Mouse (Mus musculus) embryonic fibroblast, embryonic 13.5 days (primary cell): ENCODE results near the gene Fblim1. TPM values are rescaled to one million over a fixed set of nuclear protein-coding genes. Genes with fewer than 3 reads are reported as not detected.

ENCODE experiments used
- H3K27ac ChIP-seq: 2 replicates; pipeline ENCODE4 v1.5.1; 2012; ENCODE audit warnings: low read length, control low read depth, inconsistent platforms; ENCODE audit not compliant: insufficient read depth
- H3K4me1 ChIP-seq: 2 replicates; pipeline ENCODE4 v1.6.1; 2011; ENCODE audit warnings: low read length; ENCODE audit not compliant: control insufficient read depth, insufficient read depth
- H3K4me3 ChIP-seq: 2 replicates; pipeline ENCODE4 v1.5.1; 2011; ENCODE audit warnings: mild to moderate bottlenecking, control low read depth, low read length; ENCODE audit not compliant: insufficient read depth
- CTCF ChIP-seq: IDR thresholded peaks from 2 replicates; pipeline ENCODE4 v1.5.1; 2011; ENCODE audit warnings: mild to moderate bottlenecking, control low read depth, low read length, moderate library complexity, borderline replicate concordance; ENCODE audit not compliant: insufficient read depth
- POLR2A ChIP-seq: IDR thresholded peaks from 2 replicates; pipeline ENCODE4 v1.6.1; 2011; ENCODE audit warnings: low read depth, mild to moderate bottlenecking, control low read depth, low read length, moderate library complexity
- polyA plus RNA-seq: library from polyadenylated mRNA; stranded (reverse); fragments of >200 nt; gene quantifications from 2 replicates; pipeline ENCODE4 v1.2.4, GENCODE M21; 2011; ENCODE audit warnings: low read depth; ENCODE audit not compliant: missing spikeins, insufficient read length

The Fblim1 gene
- polyA plus RNA-seq, 1 experiment: 72.4 TPM

- no peak for TF ChIP-seq POLR2A
- no peak for TF ChIP-seq CTCF
- Histone ChIP-seq H3K27ac (no peak overlapping the region), H3K4me1 (peaks cover 7% of the 10 kb centered on the region; the same call in 1 of the 2 replicates), H3K4me3 (no peak overlapping the region)
Observed at GRCm38 (mm10) chr4:141600364-141600763, 5.5 kb downstream of the Fblim1 start.

- TF ChIP-seq CTCF (no peak), POLR2A (peak; percentile 30)
- Histone ChIP-seq H3K4me1 (peaks cover 7% of the 10 kb centered on the region; the same call in 1 of the 2 replicates), H3K27ac (peak overlapping the region; percentile 78), H3K4me3 (peak overlapping the region; percentile 90)
Observed at GRCm38 (mm10) chr4:141599251-141600141, 6.4 kb downstream of the Fblim1 start.

GRCm38 (mm10) chr4:141598894-141599250, 7.0 kb downstream of the Fblim1 start:
- Histone ChIP-seq H3K4me1 (peaks cover 2% of the 10 kb centered on the region; the same call in 1 of the 2 replicates), H3K4me3 (peak overlapping the region; percentile 90), H3K27ac (peak overlapping the region; percentile 78)
- no peak for TF ChIP-seq POLR2A
- TF ChIP-seq CTCF: no peak

- H3K27ac ChIP-seq: peak overlapping the region; percentile 78
- no peaks in the 10 kb centered on the region for H3K4me1 ChIP-seq
- TF ChIP-seq CTCF (no peak), POLR2A (peak; percentile 55)
- H3K4me3 ChIP-seq: peak overlapping the region; percentile 90
Observed at GRCm38 (mm10) chr4:141598199-141598893, 7.5 kb downstream of the Fblim1 start.

GRCm38 (mm10) chr4:141596700-141597328, 9.1 kb downstream of the Fblim1 start:
- TF ChIP-seq CTCF: no peak
- TF ChIP-seq POLR2A: no peak
- no peaks in the 10 kb centered on the region for H3K4me1 ChIP-seq
- no peak overlapping the region for H3K4me3 ChIP-seq
- no peak overlapping the region for H3K27ac ChIP-seq

GRCm38 (mm10) chr4:141595605-141596268, 10.2 kb downstream of the Fblim1 start:
- H3K4me1 ChIP-seq: no peaks in the 10 kb centered on the region

GRCm38 (mm10) chr4:141595138-141595537, 10.8 kb downstream of the Fblim1 start:
- H3K4me3 ChIP-seq: no peak overlapping the region
- no peaks in the 10 kb centered on the region for H3K4me1 ChIP-seq
- H3K27ac ChIP-seq: no peak overlapping the region
- TF ChIP-seq POLR2A (no peak), CTCF (no peak)

More at GRCm38 (mm10) chr4:141595605-141596268, 10.2 kb downstream of the Fblim1 start:
- no peak for TF ChIP-seq POLR2A
- 0 out of 2 replicates have a peak, but pooled peaks have one; percentile 10 for TF ChIP-seq CTCF
- H3K27ac ChIP-seq: no peak overlapping the region
- no peak overlapping the region for H3K4me3 ChIP-seq

GRCm38 (mm10) chr4:141591547-141591946, 14.3 kb downstream of the Fblim1 start:
- no peak overlapping the region for H3K27ac ChIP-seq
- H3K4me1 ChIP-seq: no peaks in the 10 kb centered on the region
- TF ChIP-seq POLR2A: no peak
- TF ChIP-seq CTCF: peak; percentile 59
- H3K4me3 ChIP-seq: no peak overlapping the region

GRCm38 (mm10) chr4:141583919-141584318, 22.0 kb downstream of the Fblim1 start:
- Histone ChIP-seq H3K27ac (no peak overlapping the region), H3K4me3 (no peak overlapping the region), H3K4me1 (no peaks in the 10 kb centered on the region)
- TF ChIP-seq POLR2A (no peak), CTCF (no peak)

- H3K27ac ChIP-seq: no peak overlapping the region
- TF ChIP-seq POLR2A (no peak), CTCF (no peak)
- H3K4me3 ChIP-seq: no peak overlapping the region
- H3K4me1 ChIP-seq: no peaks in the 10 kb centered on the region
Observed at GRCm38 (mm10) chr4:141581051-141581450, 24.8 kb downstream of the Fblim1 start.
